ENCODE assay signal across 7 mouse cellular contexts in genomic region chr10:121473723-121474215, GRCm38 (mm10). TPM values are rescaled to one million over a fixed set of nuclear protein-coding genes. Genes with fewer than 3 reads are reported as not detected.
A peak's percentile ranks its signal among the peaks of the same experiment; 100 is the strongest.
DNase-seq lines count a peak whose midpoint lies in the region; ATAC-seq and TF ChIP-seq lines count a peak whose summit lies in the region.

No protein-coding gene starts in this region.

- peaks cover 61% of the 10 kb centered on the region for H3K4me1 ChIP-seq in heart, postnatal 0 days (ENCODE audit: control insufficient read depth, insufficient read depth)
- H3K4me1 ChIP-seq in lung, adult 2 months (ENCODE audit: control insufficient read depth, insufficient read depth, low read length): peaks cover 30% of the 10 kb centered on the region

- peak overlapping the region; percentile 89 for H3K27ac ChIP-seq in heart, postnatal 0 days (ENCODE audit: low read depth)

- no peak; the same call in 1 of the 2 replicates for TF ChIP-seq POLR2A in lung, adult 2 months (IDR thresholded peaks at IDR 0.05; ENCODE audit: borderline replicate concordance, extremely low read depth, low read depth, low read length)

- peak overlapping the region; percentile 91 for H3K9ac ChIP-seq in heart, postnatal 0 days (replicated peaks; ENCODE audit: low read depth, low read length)

- no peaks in the 10 kb centered on the region for H3K36me3 ChIP-seq in heart, postnatal 0 days (replicated peaks; ENCODE audit: control insufficient read depth, insufficient read depth, low read length)

- no peaks in the 10 kb centered on the region for H3K9me3 ChIP-seq in heart, postnatal 0 days (replicated peaks; ENCODE audit: control insufficient read depth, low read length)

- H3K4me2 ChIP-seq in heart, postnatal 0 days (ENCODE audit: low read depth, low read length): peak overlapping the region; percentile 72

- 8% methylated on average over 12 of the region's 12 CpGs for WGBS in heart, postnatal 0 days
- WGBS in lung, adult 2 months: 15% methylated on average over 12 of the region's 12 CpGs

- peak overlapping the region; percentile 84 for H3K4me3 ChIP-seq in heart, postnatal 0 days (ENCODE audit: low read depth, low read length)
- peak overlapping the region; percentile 53 for H3K4me3 ChIP-seq in lung, adult 2 months (replicated peaks; ENCODE audit: extremely low read depth, low read depth, low read length)

- no peak for ATAC-seq in heart, postnatal 0 days (ENCODE audit: insufficient read depth, low read depth)

- no peak for TF ChIP-seq EP300 in heart, postnatal 0 days (IDR thresholded peaks at IDR 0.05; ENCODE audit: low read depth)

- no peak for TF ChIP-seq CTCF in heart, postnatal 0 days (IDR thresholded peaks at IDR 0.05; ENCODE audit: low read depth)
- no peak for TF ChIP-seq CTCF in lung, adult 2 months (IDR thresholded peaks at IDR 0.05; ENCODE audit: insufficient read depth, low read length)

- DNase-seq in thymus, postnatal 14 days: peak; percentile 28
- DNase-seq in thymus, postnatal 10 days (ENCODE audit: low spot score in 2 of 2): no peak
- DNase-seq in heart, postnatal 0 days (ENCODE audit: low spot score): peak; percentile 71
- DNase-seq in lung, adult 2 months: no peak
- peak; percentile 40 to 50 for DNase-seq in spleen, postnatal 10 days (ENCODE audit: low spot score in 2 of 2)
- no peak for DNase-seq in frontal cortex, postnatal 25 days (ENCODE audit: low spot score in 2 of 2)
- no peak for DNase-seq in frontal cortex, postnatal 14 days (ENCODE audit: low spot score in 2 of 2)

- no peaks in the 10 kb centered on the region for H3K27me3 ChIP-seq in heart, postnatal 0 days (ENCODE audit: control insufficient read depth, insufficient read depth, low read length)

RNA-seq across cellular contexts. Expression of gene Rassf3, which starts 2.4 kb away (rescaled TPM):
- total RNA-seq in heart, postnatal 0 days (2014; rRNA removed; ENCODE audit: low replicate concordance): 27.9 and 32.3 TPM in 2 replicates
- 22.0 and 23.4 TPM in 2 replicates for polyA plus RNA-seq in heart, postnatal 0 days (2015; fragmentation: Nextera tagmentation; extraction: Ambion mirVana)
- polyA plus RNA-seq in lung, adult 2 months (2012; rRNA removed): 66.7 and 97.0 TPM in 2 replicates

Comparison
In these comparisons a context has a peak if more than half of its experiments do, and no peak if none do; other contexts are left out.
1. DNase-seq: peak in thymus, postnatal 14 days (single experiment), heart, postnatal 0 days (single experiment) and spleen, postnatal 10 days (2 of 2); none in thymus, postnatal 10 days (0 of 2), lung, adult 2 months (single experiment), frontal cortex, postnatal 25 days (0 of 2) and frontal cortex, postnatal 14 days (0 of 2).